Comparison of ENCODE assay signal across 22 mouse cellular contexts in genomic region chr3:38538309-38538708, GRCm38 (mm10). TPM values are rescaled to one million over a fixed set of nuclear protein-coding genes. Genes with fewer than 3 reads are reported as not detected.
A peak's percentile ranks its signal among the peaks of the same experiment; 100 is the strongest.
DNase-seq lines count a peak whose midpoint lies in the region; ATAC-seq and TF ChIP-seq lines count a peak whose summit lies in the region.
"Had no signal": no experiment of that assay in that cellular context is flagged by ENCODE, and none has a peak within 500 bp of the region (broad histone marks: within the 10 kb centered on the region; RNA-seq: fewer than 3 reads in every experiment).

No protein-coding gene starts in this region.

- no peak overlapping the region for H3K9ac ChIP-seq in lung, embryonic 14.5 days
- no peak overlapping the region for H3K9ac ChIP-seq in lung, embryonic 16.5 days (ENCODE audit: low read length)
- no peak overlapping the region for H3K9ac ChIP-seq in lung, postnatal 0 days (replicated peaks; ENCODE audit: low read depth)

- no peaks in the 10 kb centered on the region for H3K9me3 ChIP-seq in lung, embryonic 14.5 days (ENCODE audit: low read depth, low read length)
- no peaks in the 10 kb centered on the region for H3K9me3 ChIP-seq in lung, embryonic 16.5 days (ENCODE audit: control insufficient read depth, low read length)
- no peaks in the 10 kb centered on the region for H3K9me3 ChIP-seq in lung, postnatal 0 days (ENCODE audit: low read length)
- H3K9me3 ChIP-seq: G1E had no signal

- H3K27me3 ChIP-seq in lung, embryonic 14.5 days (ENCODE audit: insufficient read depth, low read length): no peaks in the 10 kb centered on the region
- no peaks in the 10 kb centered on the region for H3K27me3 ChIP-seq in lung, embryonic 16.5 days (ENCODE audit: control insufficient read depth, insufficient read depth, low read depth, low read length)
- H3K27me3 ChIP-seq in lung, postnatal 0 days (replicated peaks; ENCODE audit: insufficient read depth, low read length): no peaks in the 10 kb centered on the region
- H3K27me3 ChIP-seq: CH12.LX, Patski had no signal

- no peak for TF ChIP-seq CTCF in lung, embryonic 14.5 days (IDR thresholded peaks at IDR 0.05; ENCODE audit: low read depth)
- no peak for TF ChIP-seq CTCF in lung, postnatal 0 days (IDR thresholded peaks at IDR 0.05)

- no peak overlapping the region for H3K27ac ChIP-seq in lung, embryonic 14.5 days (ENCODE audit: low read depth)
- no peak overlapping the region for H3K27ac ChIP-seq in lung, embryonic 16.5 days (ENCODE audit: low read length)
- H3K27ac ChIP-seq in lung, postnatal 0 days (ENCODE audit: low read length): no peak overlapping the region

- no peak overlapping the region for H3K4me2 ChIP-seq in lung, embryonic 14.5 days
- H3K4me2 ChIP-seq in lung, embryonic 16.5 days (ENCODE audit: low read depth, low read length): no peak overlapping the region
- H3K4me2 ChIP-seq in lung, postnatal 0 days (replicated peaks; ENCODE audit: low read depth, low read length): no peak overlapping the region

- no peaks in the 10 kb centered on the region for H3K36me3 ChIP-seq in lung, embryonic 14.5 days (ENCODE audit: insufficient read depth)
- no peaks in the 10 kb centered on the region for H3K36me3 ChIP-seq in lung, embryonic 16.5 days (ENCODE audit: control insufficient read depth, insufficient read depth, low read length)
- no peaks in the 10 kb centered on the region for H3K36me3 ChIP-seq in lung, postnatal 0 days (ENCODE audit: insufficient read depth, low read length)
- H3K36me3 ChIP-seq: G1E had no signal

- H3K4me1 ChIP-seq in lung, embryonic 14.5 days (ENCODE audit: insufficient read depth): peaks cover 4% of the 10 kb centered on the region
- H3K4me1 ChIP-seq in lung, embryonic 16.5 days (replicated peaks; ENCODE audit: control insufficient read depth, insufficient read depth, low read length): no peaks in the 10 kb centered on the region
- no peaks in the 10 kb centered on the region for H3K4me1 ChIP-seq in lung, postnatal 0 days (ENCODE audit: insufficient read depth, low read depth, low read length)

- DNase-seq in heart, adult 11 months: peak; percentile 28
- no peak for DNase-seq in heart, adult 18-20 months
- peak; percentile 70 for DNase-seq in lung, embryonic 14.5 days
- no peak for DNase-seq in lung, postnatal 4 days
- no peak for DNase-seq in lung, postnatal 14 days
- DNase-seq in lung, postnatal 0 days (ENCODE audit: low spot score): peak; percentile 28
- DNase-seq in lung, postnatal 10 days: no peak
- DNase-seq: adrenal gland, adult 2 months; adrenal gland, adult 8-10 months; adrenal gland, postnatal 10 days; adrenal gland, postnatal 14 days; adrenal gland, postnatal 25 days; adrenal gland, postnatal 36 days; B cell, adult 2 months; cerebellum, adult 11 months; cerebellum, adult 11-12 months had no signal

- no peak overlapping the region for H3K4me3 ChIP-seq in lung, embryonic 14.5 days (ENCODE audit: low read depth, low read length)
- no peak overlapping the region for H3K4me3 ChIP-seq in lung, embryonic 16.5 days (ENCODE audit: low read length)
- H3K4me3 ChIP-seq in lung, postnatal 0 days (ENCODE audit: low read depth, low read length): no peak overlapping the region

- 35% methylated on average over 2 of the region's 2 CpGs for WGBS in lung, embryonic 14.5 days
- 40% methylated on average over 2 of the region's 2 CpGs for WGBS in lung, embryonic 16.5 days
- WGBS in lung, postnatal 0 days: 58% methylated on average over 2 of the region's 2 CpGs

- no peak for TF ChIP-seq EP300 in lung, postnatal 0 days (IDR thresholded peaks at IDR 0.05)

- ATAC-seq in lung, embryonic 14.5 days (ENCODE audit: insufficient read depth): peak; percentile 56; the same call in 1 of the 2 replicates
- ATAC-seq in lung, embryonic 16.5 days (ENCODE audit: low read depth): peak; percentile 68; the same call in 1 of the 2 replicates
- ATAC-seq in lung, postnatal 0 days: no peak; the same call in 1 of the 2 replicates
- ATAC-seq: activated CD4-positive, CD25-positive, alpha-beta regulatory T cell, adult 4 months; CD4-positive, CD25-positive, alpha-beta regulatory T cell, adult 4 months; Patski had no signal

RNA-seq across cellular contexts. Expression of gene Ankrd50, which starts 53.7 kb away (rescaled TPM):
- total RNA-seq in heart, adult 18-20 months (2021): 10 to 100 TPM; 35.0 to 35.3 TPM
- polyA plus RNA-seq in lung, embryonic 14.5 days (2014; fragmentation: Nextera tagmentation; extraction: Ambion mirVana): 24.3 and 24.8 TPM in 2 replicates
- 17.1 and 17.4 TPM in 2 replicates for polyA plus RNA-seq in lung, embryonic 16.5 days (2015; fragmentation: Nextera tagmentation; extraction: Ambion mirVana)
- 14.1 and 15.6 TPM in 2 replicates for polyA plus RNA-seq in lung, postnatal 0 days (2015; fragmentation: Nextera tagmentation; extraction: Ambion mirVana)

Comparison
In these comparisons a context has a peak if more than half of its experiments do, and no peak if none do; other contexts are left out.
1. DNase-seq: peak in heart, adult 11 months (single experiment), lung, embryonic 14.5 days (single experiment) and lung, postnatal 0 days (single experiment); none in heart, adult 18-20 months (0 of 2), lung, postnatal 4 days (0 of 2), lung, postnatal 14 days (single experiment) and lung, postnatal 10 days (single experiment).